Mouse (Mus musculus) urinary bladder, postnatal 4 days (tissue): ENCODE measurements around the gene Cpeb2.

Experiments used
- DNase-seq, 2 experiments: peaks; one replicate each; pipeline ENCODE4 v3.0.0; 2021 to 2022; ENCODE audit warnings: low spot score in 2 of 2

Gene Cpeb2

GRCm38 (mm10) chr5:43239141-43239835 lies 6.3 kb downstream of the Cpeb2 start:
- no peak for DNase-seq

- no peak for DNase-seq
Observed at GRCm38 (mm10) chr5:43240729-43241128, 7.8 kb downstream of the Cpeb2 start.

- DNase-seq: no peak
Observed at GRCm38 (mm10) chr5:43246236-43246635, 13.3 kb downstream of the Cpeb2 start.

- no peak for DNase-seq
Observed at GRCm38 (mm10) chr5:43246954-43247353, 14.0 kb downstream of the Cpeb2 start.

- DNase-seq: no peak
Observed at GRCm38 (mm10) chr5:43248001-43248430, 15.0 kb downstream of the Cpeb2 start.

- DNase-seq: no peak
Observed at GRCm38 (mm10) chr5:43257490-43257889, 24.5 kb downstream of the Cpeb2 start.

- no peak for DNase-seq
Observed at GRCm38 (mm10) chr5:43258472-43259142, 25.6 kb downstream of the Cpeb2 start.

GRCm38 (mm10) chr5:43261814-43262213 lies 28.8 kb downstream of the Cpeb2 start:
- DNase-seq: no peak

GRCm38 (mm10) chr5:43263951-43264350 lies 31.0 kb downstream of the Cpeb2 start:
- no peak for DNase-seq

- no peak for DNase-seq
Observed at GRCm38 (mm10) chr5:43264696-43265095, 31.7 kb downstream of the Cpeb2 start.

GRCm38 (mm10) chr5:43277982-43278381 lies 45.0 kb downstream of the Cpeb2 start:
- no peak for DNase-seq

- no peak for DNase-seq
Observed at GRCm38 (mm10) chr5:43279774-43280173, 46.8 kb downstream of the Cpeb2 start.

GRCm38 (mm10) chr5:43285756-43286155 lies 52.8 kb downstream of the Cpeb2 start:
- no peak for DNase-seq

- DNase-seq: no peak
Observed at GRCm38 (mm10) chr5:43289752-43290446, 56.9 kb downstream of the Cpeb2 start.

- DNase-seq: no peak
Observed at GRCm38 (mm10) chr5:43293136-43293535, 60.2 kb downstream of the Cpeb2 start.

- no peak for DNase-seq
Observed at GRCm38 (mm10) chr5:43297459-43297858, 64.5 kb downstream of the Cpeb2 start.

- DNase-seq: no peak
Observed at GRCm38 (mm10) chr5:43298975-43299374, 66.0 kb downstream of the Cpeb2 start.

- no peak for DNase-seq
Observed at GRCm38 (mm10) chr5:43300076-43300475, 67.1 kb downstream of the Cpeb2 start.

GRCm38 (mm10) chr5:43300979-43301378 lies 68.0 kb downstream of the Cpeb2 start:
- no peak for DNase-seq

- DNase-seq: no peak
Observed at GRCm38 (mm10) chr5:43303504-43303903, 70.5 kb downstream of the Cpeb2 start.

GRCm38 (mm10) chr5:43305449-43305848 lies 72.5 kb downstream of the Cpeb2 start:
- DNase-seq: no peak

- DNase-seq: no peak
Observed at GRCm38 (mm10) chr5:43309961-43310360, 77.0 kb downstream of the Cpeb2 start.
